Mouse (Mus musculus): Measurements from ENCODE around the gene Tspoap1. TPM values are rescaled to one million over a fixed set of nuclear protein-coding genes. Genes with fewer than 3 reads are reported as not detected.

Gene Tspoap1
- polyA plus RNA-seq, 1 experiment from 2014 or later, result 2.5 TPM

- H3K27ac ChIP-seq (ENCODE audit: low read depth), result peak overlapping the region; percentile 47; the same call in 1 of the 2 replicates
- H3K27me3 ChIP-seq (replicated peaks; ENCODE audit: control insufficient read depth, insufficient read depth, low read length), result no peaks in the 10 kb centered on the region
- H3K9ac ChIP-seq (ENCODE audit: low read length), result peak overlapping the region; percentile 16; the same call in 1 of the 2 replicates
- peaks cover 18% of the 10 kb centered on the region for H3K4me1 ChIP-seq (replicated peaks; ENCODE audit: control insufficient read depth, insufficient read depth, low read length)
- H3K36me3 ChIP-seq (ENCODE audit: control insufficient read depth, insufficient read depth, low read length), result peaks cover 3% of the 10 kb centered on the region; the same call in 1 of the 2 replicates
- peak overlapping the region; percentile 7; the same call in 1 of the 2 replicates for H3K4me2 ChIP-seq (ENCODE audit: low read length)
- H3K9me3 ChIP-seq (ENCODE audit: control insufficient read depth, low read length), result no peaks in the 10 kb centered on the region
- WGBS, result 19% methylated on average over 6 of the region's 6 CpGs
- ATAC-seq (replicated peaks; ENCODE audit: low FRiP score, low TSS enrichment, low read depth) (peak; percentile 74), DNase-seq (ENCODE audit: low spot score) (peak; percentile 64)
- no peak overlapping the region for H3K4me3 ChIP-seq (ENCODE audit: low read depth, low read length)
These were observed 34.3 kb upstream of the Tspoap1 start for GRCm38 (mm10) chr11:87725964-87726562.

GRCm38 (mm10) chr11:87727021-87727420, 33.3 kb upstream of the Tspoap1 start:
- H3K9me3 ChIP-seq (ENCODE audit: control insufficient read depth, low read length), result no peaks in the 10 kb centered on the region
- H3K4me3 ChIP-seq (ENCODE audit: low read depth, low read length), result no peak overlapping the region
- DNase-seq (ENCODE audit: low spot score) (no peak), ATAC-seq (replicated peaks; ENCODE audit: low FRiP score, low TSS enrichment, low read depth) (no peak)
- H3K27me3 ChIP-seq (replicated peaks; ENCODE audit: control insufficient read depth, insufficient read depth, low read length), result no peaks in the 10 kb centered on the region
- no peak overlapping the region for H3K27ac ChIP-seq (ENCODE audit: low read depth)
- H3K4me2 ChIP-seq (ENCODE audit: low read length), result no peak overlapping the region
- peaks cover 18% of the 10 kb centered on the region for H3K4me1 ChIP-seq (replicated peaks; ENCODE audit: control insufficient read depth, insufficient read depth, low read length)
- H3K36me3 ChIP-seq (ENCODE audit: control insufficient read depth, insufficient read depth, low read length), result peaks cover 9% of the 10 kb centered on the region; the same call in 1 of the 2 replicates
- H3K9ac ChIP-seq (ENCODE audit: low read length), result no peak overlapping the region
- 70% methylated on average over 11 of the region's 11 CpGs for WGBS

GRCm38 (mm10) chr11:87727471-87727870, 32.9 kb upstream of the Tspoap1 start:
- H3K27ac ChIP-seq (ENCODE audit: low read depth), result no peak overlapping the region
- peaks cover 18% of the 10 kb centered on the region for H3K4me1 ChIP-seq (replicated peaks; ENCODE audit: control insufficient read depth, insufficient read depth, low read length)
- 55% methylated on average over 4 of the region's 4 CpGs for WGBS
- no peaks in the 10 kb centered on the region for H3K9me3 ChIP-seq (ENCODE audit: control insufficient read depth, low read length)
- no peaks in the 10 kb centered on the region for H3K27me3 ChIP-seq (replicated peaks; ENCODE audit: control insufficient read depth, insufficient read depth, low read length)
- no peak overlapping the region for H3K4me2 ChIP-seq (ENCODE audit: low read length)
- peaks cover 9% of the 10 kb centered on the region; the same call in 1 of the 2 replicates for H3K36me3 ChIP-seq (ENCODE audit: control insufficient read depth, insufficient read depth, low read length)
- H3K9ac ChIP-seq (ENCODE audit: low read length), result no peak overlapping the region
- no peak overlapping the region for H3K4me3 ChIP-seq (ENCODE audit: low read depth, low read length)
- DNase-seq (ENCODE audit: low spot score), result no peak
- no peak for ATAC-seq (replicated peaks; ENCODE audit: low FRiP score, low TSS enrichment, low read depth)

DNA sequence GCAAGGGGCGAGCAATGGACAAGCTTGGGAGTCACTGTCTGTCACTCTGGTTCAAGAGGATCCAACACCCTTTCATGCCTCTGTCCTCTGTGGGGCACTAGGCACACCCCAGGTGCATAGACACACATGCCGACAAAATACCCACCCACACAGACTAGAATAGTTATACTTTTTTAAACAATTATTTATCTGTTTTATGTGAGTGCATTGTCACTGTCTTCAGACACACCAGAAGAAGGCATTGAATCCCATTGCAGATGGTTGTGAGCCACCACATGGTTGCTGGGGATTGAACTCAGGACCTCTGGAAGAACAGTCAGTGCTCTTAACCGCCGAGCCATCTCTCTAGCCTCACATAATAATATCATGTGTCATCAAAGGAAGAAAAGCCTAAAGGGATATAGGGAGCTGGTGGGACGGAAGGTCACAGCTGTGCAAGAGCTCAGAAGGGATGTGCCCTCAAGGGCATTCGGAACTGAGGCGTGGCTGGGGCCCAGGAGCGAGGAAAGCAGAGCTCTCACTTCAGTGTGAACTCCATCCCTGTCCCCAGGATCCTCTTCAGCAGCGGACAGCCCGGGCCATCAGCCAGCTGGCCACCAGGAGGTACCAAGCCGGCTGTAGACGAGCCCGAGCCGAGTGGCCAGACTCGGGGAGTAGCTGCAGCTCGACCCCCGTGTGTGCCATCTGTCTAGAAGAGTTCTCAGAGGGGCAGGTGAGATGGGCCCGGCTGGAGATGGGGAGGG, 31.3 kb upstream of the Tspoap1 start:
- Histone ChIP-seq H3K27ac (ENCODE audit: low read depth) (no peak overlapping the region), H3K4me2 (ENCODE audit: low read length) (no peak overlapping the region), H3K4me1 (replicated peaks; ENCODE audit: control insufficient read depth, insufficient read depth, low read length) (peaks cover 18% of the 10 kb centered on the region), H3K9me3 (ENCODE audit: control insufficient read depth, low read length) (no peaks in the 10 kb centered on the region), H3K27me3 (replicated peaks; ENCODE audit: control insufficient read depth, insufficient read depth, low read length) (no peaks in the 10 kb centered on the region), H3K4me3 (ENCODE audit: low read depth, low read length) (no peak overlapping the region), H3K36me3 (ENCODE audit: control insufficient read depth, insufficient read depth, low read length) (peaks cover 6% of the 10 kb centered on the region; the same call in 1 of the 2 replicates), H3K9ac (ENCODE audit: low read length) (no peak overlapping the region)
- ATAC-seq (replicated peaks; ENCODE audit: low FRiP score, low TSS enrichment, low read depth), result no peak
- WGBS, result 51% methylated on average over 18 of the region's 18 CpGs
- no peak for DNase-seq (ENCODE audit: low spot score)

DNA sequence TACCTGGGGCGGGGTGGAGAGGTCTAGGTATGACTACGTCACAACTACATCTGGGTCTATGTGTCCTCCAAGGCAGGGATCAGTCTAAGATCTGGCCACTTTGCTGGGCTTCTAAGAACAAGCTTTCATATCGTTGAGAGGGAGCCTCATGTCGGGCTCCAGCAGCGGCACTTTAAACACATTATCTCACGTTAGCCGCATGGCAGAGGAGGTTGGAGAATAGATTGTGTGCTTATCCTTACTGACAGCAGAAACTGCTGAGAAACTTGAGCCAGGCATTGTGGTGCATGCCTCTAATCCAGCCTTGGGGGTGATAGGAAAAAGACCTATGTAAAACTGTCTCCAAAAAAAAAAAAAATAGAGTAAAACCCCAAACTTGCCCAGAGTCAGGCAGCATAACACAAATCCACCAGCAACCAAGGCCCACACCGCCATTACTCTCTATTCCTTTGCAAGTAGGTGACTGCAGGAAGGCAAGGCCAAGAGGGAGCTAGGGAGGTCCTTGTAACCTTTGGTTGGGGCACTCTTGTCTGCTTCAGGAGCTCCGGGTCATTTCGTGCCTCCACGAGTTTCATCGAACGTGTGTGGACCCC, 30.7 kb upstream of the Tspoap1 start:
- 72% methylated on average over 13 of the region's 13 CpGs for WGBS
- no peak for ATAC-seq (replicated peaks; ENCODE audit: low FRiP score, low TSS enrichment, low read depth)

DNA sequence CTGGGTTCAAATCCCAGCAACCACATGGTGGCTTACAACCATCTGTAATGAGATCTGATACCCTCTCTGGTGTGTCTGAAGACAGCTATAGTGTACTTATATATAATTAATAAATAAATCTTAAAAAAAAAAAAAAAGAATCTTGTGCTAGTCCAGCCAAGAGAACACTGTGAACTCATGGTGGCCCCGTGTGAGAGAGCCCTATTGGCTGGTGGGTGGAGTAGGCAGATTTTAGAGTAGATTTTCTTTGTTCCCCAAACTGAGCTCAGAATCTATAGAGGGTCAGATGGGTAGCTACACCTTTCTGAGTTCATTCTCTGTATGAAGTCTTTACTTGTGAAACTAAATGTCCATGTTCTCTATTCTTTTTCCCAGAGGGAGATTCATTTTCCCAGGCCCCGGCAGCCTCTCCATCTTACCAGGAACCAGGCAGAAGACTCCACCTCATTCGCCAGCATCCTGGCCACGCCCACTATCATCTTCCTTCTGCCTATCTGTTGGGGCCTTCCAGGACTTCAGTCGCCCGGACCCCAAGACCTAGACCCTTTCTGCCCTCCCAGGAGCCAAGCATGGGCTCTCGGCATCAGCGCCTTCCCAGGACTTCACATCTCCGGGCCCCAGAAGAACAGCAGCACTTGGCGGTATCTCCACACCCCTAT, 29.6 kb upstream of the Tspoap1 start:
- H3K4me2 ChIP-seq (ENCODE audit: low read length), result no peak overlapping the region
- H3K4me3 ChIP-seq (ENCODE audit: low read depth, low read length), result no peak overlapping the region
- no peaks in the 10 kb centered on the region for H3K9me3 ChIP-seq (ENCODE audit: control insufficient read depth, low read length)
- no peaks in the 10 kb centered on the region for H3K27me3 ChIP-seq (replicated peaks; ENCODE audit: control insufficient read depth, insufficient read depth, low read length)
- WGBS, result 75% methylated on average over 10 of the region's 10 CpGs
- no peak overlapping the region for H3K27ac ChIP-seq (ENCODE audit: low read depth)
- ATAC-seq (replicated peaks; ENCODE audit: low FRiP score, low TSS enrichment, low read depth) (no peak), DNase-seq (ENCODE audit: low spot score) (no peak)
- no peak overlapping the region for H3K9ac ChIP-seq (ENCODE audit: low read length)
- H3K36me3 ChIP-seq (ENCODE audit: control insufficient read depth, insufficient read depth, low read length), result peaks cover 6% of the 10 kb centered on the region; the same call in 1 of the 2 replicates
- peaks cover 8% of the 10 kb centered on the region for H3K4me1 ChIP-seq (replicated peaks; ENCODE audit: control insufficient read depth, insufficient read depth, low read length)

More for the DNA sequence above, 30.7 kb upstream of the Tspoap1 start:
- Histone ChIP-seq H3K4me1 (replicated peaks; ENCODE audit: control insufficient read depth, insufficient read depth, low read length) (peaks cover 18% of the 10 kb centered on the region), H3K4me2 (ENCODE audit: low read length) (no peak overlapping the region), H3K9me3 (ENCODE audit: control insufficient read depth, low read length) (no peaks in the 10 kb centered on the region), H3K27me3 (replicated peaks; ENCODE audit: control insufficient read depth, insufficient read depth, low read length) (no peaks in the 10 kb centered on the region), H3K9ac (ENCODE audit: low read length) (no peak overlapping the region), H3K36me3 (ENCODE audit: control insufficient read depth, insufficient read depth, low read length) (peaks cover 6% of the 10 kb centered on the region; the same call in 1 of the 2 replicates), H3K27ac (ENCODE audit: low read depth) (no peak overlapping the region), H3K4me3 (ENCODE audit: low read depth, low read length) (no peak overlapping the region)
- DNase-seq (ENCODE audit: low spot score), result no peak

DNA sequence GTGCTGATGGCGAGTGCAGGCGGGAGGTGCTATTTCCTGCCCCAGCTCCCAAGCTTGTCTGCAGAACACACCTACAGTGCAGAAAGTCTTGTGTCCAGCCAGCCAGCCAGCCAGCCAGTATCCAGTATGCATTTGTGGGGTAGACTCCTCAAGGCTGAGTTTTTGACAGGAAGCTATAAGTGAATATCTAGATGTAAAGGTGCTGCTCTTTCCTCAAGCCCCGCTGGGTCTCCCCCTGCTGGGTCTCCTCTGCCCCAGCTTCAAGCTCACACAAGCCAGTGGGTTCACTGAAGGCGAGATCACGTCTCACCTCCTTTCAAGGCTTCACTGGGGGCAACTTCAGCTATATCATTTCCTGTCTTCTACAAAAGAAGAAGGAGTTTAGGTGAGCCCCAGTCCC, 26.0 kb upstream of the Tspoap1 start:
- peaks cover 7% of the 10 kb centered on the region; the same call in 1 of the 2 replicates for H3K36me3 ChIP-seq (ENCODE audit: control insufficient read depth, insufficient read depth, low read length)
- no peaks in the 10 kb centered on the region for H3K27me3 ChIP-seq (replicated peaks; ENCODE audit: control insufficient read depth, insufficient read depth, low read length)
- no peak overlapping the region for H3K27ac ChIP-seq (ENCODE audit: low read depth)
- no peak overlapping the region for H3K4me3 ChIP-seq (ENCODE audit: low read depth, low read length)
- no peak overlapping the region for H3K4me2 ChIP-seq (ENCODE audit: low read length)
- WGBS, result 66% methylated on average over 5 of the region's 5 CpGs
- peaks cover 9% of the 10 kb centered on the region for H3K4me1 ChIP-seq (replicated peaks; ENCODE audit: control insufficient read depth, insufficient read depth, low read length)
- DNase-seq (ENCODE audit: low spot score) (no peak), ATAC-seq (replicated peaks; ENCODE audit: low FRiP score, low TSS enrichment, low read depth) (no peak)
- no peaks in the 10 kb centered on the region for H3K9me3 ChIP-seq (ENCODE audit: control insufficient read depth, low read length)
- H3K9ac ChIP-seq (ENCODE audit: low read length), result no peak overlapping the region

- H3K36me3 ChIP-seq (ENCODE audit: control insufficient read depth, insufficient read depth, low read length), result peaks cover 20% of the 10 kb centered on the region
- WGBS, result 62% methylated on average over 6 of the region's 6 CpGs
- no peaks in the 10 kb centered on the region for H3K9me3 ChIP-seq (ENCODE audit: control insufficient read depth, low read length)
- no peaks in the 10 kb centered on the region for H3K27me3 ChIP-seq (replicated peaks; ENCODE audit: control insufficient read depth, insufficient read depth, low read length)
- no peak overlapping the region for H3K9ac ChIP-seq (ENCODE audit: low read length)
- no peak overlapping the region for H3K4me3 ChIP-seq (ENCODE audit: low read depth, low read length)
- no peak for ATAC-seq (replicated peaks; ENCODE audit: low FRiP score, low TSS enrichment, low read depth)
- 0 out of 2 replicates have a peak overlapping the region, but pooled peaks have one; percentile 87 for H3K27ac ChIP-seq (ENCODE audit: low read depth)
- H3K4me1 ChIP-seq (replicated peaks; ENCODE audit: control insufficient read depth, insufficient read depth, low read length), result peaks cover 9% of the 10 kb centered on the region
- DNase-seq (ENCODE audit: low spot score), result no peak
- H3K4me2 ChIP-seq (ENCODE audit: low read length), result no peak overlapping the region; the same call in 1 of the 2 replicates
These were observed 24.6 kb upstream of the Tspoap1 start for GRCm38 (mm10) chr11:87735691-87736090.
